Mouse (Mus musculus) thymus, adult 2 months (tissue): ENCODE data around the gene Igfbp2.

Experiments
- CTCF ChIP-seq: fragments of 200-500 bp; IDR thresholded peaks from 2 replicates; pipeline ENCODE4 v1.5.1; 2012; ENCODE audit warnings: mild to moderate bottlenecking, control low read depth, low read length, moderate library complexity, borderline replicate concordance; ENCODE audit not compliant: control insufficient read depth, poor library complexity, insufficient read depth; ENCODE audit errors: extremely low read depth
- POLR2A ChIP-seq: fragments of 200-500 bp; IDR thresholded peaks from 2 replicates; pipeline ENCODE4 v1.6.1; 2012; ENCODE audit warnings: mild to moderate bottlenecking, low read length, control low read depth, moderate library complexity; ENCODE audit not compliant: control insufficient read depth, poor library complexity, insufficient read depth; ENCODE audit errors: extremely low read depth

DNA sequence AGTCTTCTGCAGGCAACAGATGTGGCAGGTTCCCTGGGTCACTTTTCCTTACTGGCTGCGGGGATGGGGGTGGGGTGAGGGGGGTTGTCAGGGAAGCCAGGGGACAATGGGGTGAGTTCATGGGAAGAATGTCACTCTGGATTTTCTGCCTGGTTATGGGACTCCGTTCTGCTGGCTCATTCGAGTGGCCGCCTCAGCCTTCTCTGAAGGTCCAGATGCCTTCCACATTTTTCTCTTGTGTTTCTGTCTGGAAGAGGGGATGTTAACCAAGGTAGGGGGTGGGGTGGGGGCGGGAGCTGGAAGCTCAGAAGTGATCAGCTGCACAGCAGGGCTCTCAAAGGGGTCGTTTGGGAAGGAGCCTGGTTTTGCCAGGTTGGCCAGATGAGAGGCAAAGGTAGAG lies 2.1 kb downstream of the Igfbp2 start:
- TF ChIP-seq CTCF: no peak
- TF ChIP-seq POLR2A: no peak
